In genomic region chrX:8182871-8183540, GRCm38 (mm10) we compare ENCODE assay signal across 29 mouse cellular contexts. TPM values are rescaled to one million over a fixed set of nuclear protein-coding genes. Genes with fewer than 3 reads are reported as not detected.
A peak's percentile ranks its signal among the peaks of the same experiment; 100 is the strongest.
DNase-seq lines count a peak whose midpoint lies in the region; ATAC-seq and TF ChIP-seq lines count a peak whose summit lies in the region.
"Had no signal": no experiment of that assay in that cellular context is flagged by ENCODE, and none has a peak within 500 bp of the region (broad histone marks: within the 10 kb centered on the region; RNA-seq: fewer than 3 reads in every experiment).

No protein-coding gene starts in this region.

- peak overlapping the region; percentile 78 for H3K27ac ChIP-seq in kidney, adult 2 months (ENCODE audit: insufficient read depth, low read depth, low read length)
- no peak overlapping the region for H3K27ac ChIP-seq in kidney, embryonic 15.5 days
- peak overlapping the region; percentile 91 for H3K27ac ChIP-seq in ES-Bruce4 (ENCODE audit: insufficient read depth, low read length)
- H3K27ac ChIP-seq in midbrain, postnatal 0 days (ENCODE audit: low read depth, low read length) = no peak overlapping the region
- H3K27ac ChIP-seq: embryonic facial prominence, embryonic 10.5 days; embryonic facial prominence, embryonic 15.5 days; forebrain, embryonic 12.5 days; heart, adult 2 months; liver, embryonic 13.5 days; macrophage; neural tube, embryonic 15.5 days; stomach, embryonic 15.5 days had no signal

- no peaks in the 10 kb centered on the region for H3K27me3 ChIP-seq in kidney, adult 2 months (replicated peaks; ENCODE audit: control insufficient read depth, insufficient read depth, low read length)
- no peaks in the 10 kb centered on the region for H3K27me3 ChIP-seq in kidney, embryonic 15.5 days
- H3K27me3 ChIP-seq in ES-Bruce4 (ENCODE audit: control insufficient read depth, insufficient read depth, low read length, poor library complexity, severe bottlenecking) = no peaks in the 10 kb centered on the region
- no peaks in the 10 kb centered on the region for H3K27me3 ChIP-seq in midbrain, postnatal 0 days (ENCODE audit: insufficient read depth, low read length)
- H3K27me3 ChIP-seq: embryonic facial prominence, embryonic 15.5 days; forebrain, embryonic 12.5 days; heart, embryonic 12.5 days; liver, embryonic 13.5 days; neural tube, embryonic 15.5 days; Patski; stomach, embryonic 15.5 days had no signal

- H3K36me3 ChIP-seq in kidney, adult 2 months (ENCODE audit: control insufficient read depth, insufficient read depth, low read length) = no peaks in the 10 kb centered on the region; the same call in 1 of the 2 replicates
- H3K36me3 ChIP-seq in kidney, embryonic 15.5 days = peaks cover 14% of the 10 kb centered on the region; the same call in 1 of the 2 replicates
- H3K36me3 ChIP-seq in ES-Bruce4 (ENCODE audit: control insufficient read depth, insufficient read depth, low read length, poor library complexity, severe bottlenecking) = peaks cover 2% of the 10 kb centered on the region
- H3K36me3 ChIP-seq in midbrain, postnatal 0 days (ENCODE audit: insufficient read depth, low read length) = 0 out of 2 replicates have a peak, but pooled peaks cover 3% of the 10 kb centered on the region
- H3K36me3 ChIP-seq: stomach, embryonic 15.5 days had no signal

- H3K4me3 ChIP-seq in kidney, adult 2 months (ENCODE audit: insufficient read depth, low read depth, low read length) = no peak overlapping the region
- no peak overlapping the region for H3K4me3 ChIP-seq in kidney, embryonic 15.5 days (replicated peaks)
- no peak overlapping the region for H3K4me3 ChIP-seq in ES-Bruce4 (ENCODE audit: low read depth, low read length)
- no peak overlapping the region for H3K4me3 ChIP-seq in midbrain, postnatal 0 days (ENCODE audit: low read depth, low read length)
- H3K4me3 ChIP-seq: embryonic facial prominence, embryonic 10.5 days; embryonic facial prominence, embryonic 15.5 days; forebrain, embryonic 12.5 days; heart, adult 2 months; heart, embryonic 12.5 days; liver, embryonic 13.5 days; neural tube, embryonic 15.5 days; stomach, embryonic 15.5 days had no signal

- H3K9me3 ChIP-seq in kidney, embryonic 15.5 days (replicated peaks) = no peaks in the 10 kb centered on the region
- H3K9me3 ChIP-seq in ES-Bruce4 (replicated peaks; ENCODE audit: control insufficient read depth, insufficient read depth, low read length, poor library complexity, severe bottlenecking) = no peaks in the 10 kb centered on the region
- H3K9me3 ChIP-seq in midbrain, postnatal 0 days (ENCODE audit: low read length) = no peaks in the 10 kb centered on the region
- H3K9me3 ChIP-seq: embryonic facial prominence, embryonic 10.5 days; embryonic facial prominence, embryonic 15.5 days; forebrain, embryonic 12.5 days; heart, embryonic 12.5 days; liver, embryonic 13.5 days; neural tube, embryonic 15.5 days; stomach, embryonic 15.5 days had no signal

- H3K9ac ChIP-seq in kidney, embryonic 15.5 days = no peak overlapping the region
- no peak overlapping the region for H3K9ac ChIP-seq in ES-Bruce4 (ENCODE audit: low read depth, poor library complexity, severe bottlenecking)
- H3K9ac ChIP-seq in midbrain, postnatal 0 days (replicated peaks; ENCODE audit: low read length, poor library complexity, severe bottlenecking) = no peak overlapping the region
- H3K9ac ChIP-seq: embryonic facial prominence, embryonic 15.5 days; forebrain, embryonic 12.5 days; forebrain, postnatal 0 days; heart, embryonic 12.5 days; liver, embryonic 13.5 days; neural tube, embryonic 15.5 days; stomach, embryonic 15.5 days had no signal

- TF ChIP-seq CTCF in kidney, adult 2 months (conservative IDR thresholded peaks at IDR 0.05; ENCODE audit: insufficient read depth, insufficient read length, low read depth, low read length) = no peak
- no peak for TF ChIP-seq CTCF in ES-Bruce4 (IDR thresholded peaks at IDR 0.05; ENCODE audit: low read depth, low read length)
- TF ChIP-seq CTCF in midbrain, postnatal 0 days (IDR thresholded peaks at IDR 0.05) = no peak

- 15% methylated on average over 7 of the region's 7 CpGs for WGBS in kidney, adult 2 months
- 20% methylated on average over 7 of the region's 7 CpGs for whole genome bisulfite sequencing in kidney, embryonic 15.5 days
- WGBS in midbrain, postnatal 0 days = 14% methylated on average over 7 of the region's 7 CpGs

- no peak for TF ChIP-seq POLR2A in kidney, adult 2 months (IDR thresholded peaks at IDR 0.05; ENCODE audit: low read depth, low read length)
- no peak for TF ChIP-seq POLR2A in ES-Bruce4 (IDR thresholded peaks at IDR 0.05; ENCODE audit: insufficient read depth, low read length)

- no peak overlapping the region for H3K4me2 ChIP-seq in kidney, embryonic 15.5 days
- H3K4me2 ChIP-seq in midbrain, postnatal 0 days (ENCODE audit: low read depth, low read length, poor library complexity, severe bottlenecking) = no peak overlapping the region
- H3K4me2 ChIP-seq: embryonic facial prominence, embryonic 15.5 days; forebrain, embryonic 12.5 days; heart, embryonic 12.5 days; liver, embryonic 13.5 days; neural tube, embryonic 15.5 days; stomach, embryonic 15.5 days had no signal

- no peaks in the 10 kb centered on the region; the same call in 1 of the 2 replicates for H3K4me1 ChIP-seq in kidney, adult 2 months (ENCODE audit: control insufficient read depth, insufficient read depth, low read length)
- H3K4me1 ChIP-seq in kidney, embryonic 15.5 days = no peaks in the 10 kb centered on the region
- peaks cover 2% of the 10 kb centered on the region for H3K4me1 ChIP-seq in ES-Bruce4 (ENCODE audit: control insufficient read depth, insufficient read depth, low read length)
- no peaks in the 10 kb centered on the region for H3K4me1 ChIP-seq in midbrain, postnatal 0 days (ENCODE audit: insufficient read depth, low read length)
- H3K4me1 ChIP-seq: embryonic facial prominence, embryonic 10.5 days; embryonic facial prominence, embryonic 15.5 days; forebrain, embryonic 12.5 days; heart, embryonic 12.5 days; neural tube, embryonic 15.5 days; stomach, embryonic 15.5 days had no signal

- no peak for ATAC-seq in kidney, embryonic 15.5 days (replicated peaks; ENCODE audit: low FRiP score)
- no peak for ATAC-seq in midbrain, postnatal 0 days (ENCODE audit: low FRiP score)
- ATAC-seq: CD4-positive, CD25-positive, alpha-beta regulatory T cell, adult 4 months; forebrain, postnatal 0 days; hindbrain, embryonic 16.5 days; Patski had no signal

- intact Hi-C loops in heart, postnatal 14 days (cut with DNase I) = no loop called here

- no peak for TF ChIP-seq EP300 in ES-Bruce4 (IDR thresholded peaks at IDR 0.05; ENCODE audit: insufficient read depth, low read depth, low read length)

- DNase-seq in kidney, adult 2 months = peak; percentile 67
- DNase-seq in R1 (ENCODE audit: low read depth, low spot score) = peak; percentile 88
- DNase-seq in kidney, postnatal 36 days = peak; percentile 27 to 30
- DNase-seq in heart, postnatal 14 days = no peak
- DNase-seq in midbrain, postnatal 0 days (ENCODE audit: low spot score) = no peak
- DNase-seq: cerebellum, adult 8-10 months; cerebellum, postnatal 25 days; forebrain, postnatal 0 days; heart, adult 2 months; layer of hippocampus, postnatal 36 days; left cerebral cortex, postnatal 4 days; liver, embryonic 13.5 days; lung, adult 2 months; lung, postnatal 10 days; midbrain, embryonic 14.5 days; right cerebral cortex, postnatal 25 days; thymus, postnatal 25 days had no signal

RNA-seq across cellular contexts. Expression of gene Tbc1d25, which starts 7.0 kb away (rescaled TPM):
- 17.0 and 19.0 TPM in 2 replicates for polyA plus RNA-seq in kidney, adult 2 months (2012; rRNA removed)
- 12.1 and 12.2 TPM in 2 replicates for polyA plus RNA-seq in kidney, embryonic 15.5 days (2015; fragmentation: Nextera tagmentation; extraction: Ambion mirVana)
- polyA plus RNA-seq in ES-Bruce4 (2011; ENCODE audit: insufficient read depth, insufficient read length, low read depth, missing spikeins) = 9.5 and 10.9 TPM in 2 replicates
- total RNA-seq in heart, postnatal 14 days (2021) = 1 to 10 TPM; 4.1 to 4.2 TPM
- total RNA-seq in midbrain, postnatal 0 days (2014; rRNA removed) = 21.2 and 24.7 TPM in 2 replicates
- 17.6 and 20.7 TPM in 2 replicates for polyA plus RNA-seq in midbrain, postnatal 0 days (2015; fragmentation: Nextera tagmentation; extraction: Ambion mirVana)

RNA-seq across cellular contexts. Expression of gene Ebp, which starts 10.3 kb away (rescaled TPM):
- 180 and 192 TPM in 2 replicates for polyA plus RNA-seq in kidney, adult 2 months (2012; rRNA removed)
- 34.1 and 36.9 TPM in 2 replicates for polyA plus RNA-seq in kidney, embryonic 15.5 days (2015; fragmentation: Nextera tagmentation; extraction: Ambion mirVana)
- 57.6 and 59.1 TPM in 2 replicates for polyA plus RNA-seq in ES-Bruce4 (2011; ENCODE audit: insufficient read depth, insufficient read length, low read depth, missing spikeins)
- 10 to 100 TPM; 19.0 to 24.7 TPM for total RNA-seq in heart, postnatal 14 days (2021)
- total RNA-seq in midbrain, postnatal 0 days (2014; rRNA removed) = 24.7 and 26.6 TPM in 2 replicates
- 22.9 and 26.9 TPM in 2 replicates for polyA plus RNA-seq in midbrain, postnatal 0 days (2015; fragmentation: Nextera tagmentation; extraction: Ambion mirVana)

RNA-seq across cellular contexts. Expression of gene Porcn, which starts 23.3 kb away (rescaled TPM):
- polyA plus RNA-seq in kidney, adult 2 months (2012; rRNA removed) = 20.7 and 24.8 TPM in 2 replicates
- polyA plus RNA-seq in kidney, embryonic 15.5 days (2015; fragmentation: Nextera tagmentation; extraction: Ambion mirVana) = 6.8 and 8.1 TPM in 2 replicates
- 8.5 and 10.8 TPM in 2 replicates for polyA plus RNA-seq in ES-Bruce4 (2011; ENCODE audit: insufficient read depth, insufficient read length, low read depth, missing spikeins)
- 1 to 10 TPM; 1.8 to 3.7 TPM for total RNA-seq in heart, postnatal 14 days (2021)
- total RNA-seq in midbrain, postnatal 0 days (2014; rRNA removed) = 59.9 and 68.0 TPM in 2 replicates
- 42.3 and 44.4 TPM in 2 replicates for polyA plus RNA-seq in midbrain, postnatal 0 days (2015; fragmentation: Nextera tagmentation; extraction: Ambion mirVana)

RNA-seq across cellular contexts. Expression of gene Rbm3, which starts 37.3 kb away (rescaled TPM):
- polyA plus RNA-seq in kidney, adult 2 months (2012; rRNA removed) = 41.6 and 50.8 TPM in 2 replicates
- 490 and 492 TPM in 2 replicates for polyA plus RNA-seq in kidney, embryonic 15.5 days (2015; fragmentation: Nextera tagmentation; extraction: Ambion mirVana)
- 421 and 458 TPM in 2 replicates for polyA plus RNA-seq in ES-Bruce4 (2011; ENCODE audit: insufficient read depth, insufficient read length, low read depth, missing spikeins)
- 100 to 1,000 TPM; 158 to 181 TPM for total RNA-seq in heart, postnatal 14 days (2021)
- total RNA-seq in midbrain, postnatal 0 days (2014; rRNA removed) = 371 and 394 TPM in 2 replicates
- 429 and 432 TPM in 2 replicates for polyA plus RNA-seq in midbrain, postnatal 0 days (2015; fragmentation: Nextera tagmentation; extraction: Ambion mirVana)

RNA-seq across cellular contexts. Expression of gene Wdr13, which starts 50.3 kb away (rescaled TPM):
- polyA plus RNA-seq in kidney, adult 2 months (2012; rRNA removed) = 58.4 and 84.2 TPM in 2 replicates
- 22.7 and 29.3 TPM in 2 replicates for polyA plus RNA-seq in kidney, embryonic 15.5 days (2015; fragmentation: Nextera tagmentation; extraction: Ambion mirVana)
- polyA plus RNA-seq in ES-Bruce4 (2011; ENCODE audit: insufficient read depth, insufficient read length, low read depth, missing spikeins) = 8.7 and 11.2 TPM in 2 replicates
- total RNA-seq in heart, postnatal 14 days (2021) = 10 to 100 TPM; 67.7 to 71.3 TPM
- total RNA-seq in midbrain, postnatal 0 days (2014; rRNA removed) = 324 and 337 TPM in 2 replicates
- polyA plus RNA-seq in midbrain, postnatal 0 days (2015; fragmentation: Nextera tagmentation; extraction: Ambion mirVana) = 59.9 and 60.4 TPM in 2 replicates

Comparison
In these comparisons a context has a peak if more than half of its experiments do, and no peak if none do; other contexts are left out.
1. H3K27ac ChIP-seq: peak in kidney, adult 2 months (single experiment) and ES-Bruce4 (single experiment); none in kidney, embryonic 15.5 days (single experiment) and midbrain, postnatal 0 days (single experiment).
2. DNase-seq: peak in kidney, adult 2 months (single experiment), R1 (single experiment) and kidney, postnatal 36 days (2 of 2); none in heart, postnatal 14 days (0 of 2) and midbrain, postnatal 0 days (single experiment).